Mouse (Mus musculus): ENCODE results near the gene Arhgef17. TPM values are rescaled to one million over a fixed set of nuclear protein-coding genes. Genes with fewer than 3 reads are reported as not detected.

The Arhgef17 gene
- polyA plus RNA-seq, 1 experiment from 2014 or later: 7.4 TPM

DNA sequence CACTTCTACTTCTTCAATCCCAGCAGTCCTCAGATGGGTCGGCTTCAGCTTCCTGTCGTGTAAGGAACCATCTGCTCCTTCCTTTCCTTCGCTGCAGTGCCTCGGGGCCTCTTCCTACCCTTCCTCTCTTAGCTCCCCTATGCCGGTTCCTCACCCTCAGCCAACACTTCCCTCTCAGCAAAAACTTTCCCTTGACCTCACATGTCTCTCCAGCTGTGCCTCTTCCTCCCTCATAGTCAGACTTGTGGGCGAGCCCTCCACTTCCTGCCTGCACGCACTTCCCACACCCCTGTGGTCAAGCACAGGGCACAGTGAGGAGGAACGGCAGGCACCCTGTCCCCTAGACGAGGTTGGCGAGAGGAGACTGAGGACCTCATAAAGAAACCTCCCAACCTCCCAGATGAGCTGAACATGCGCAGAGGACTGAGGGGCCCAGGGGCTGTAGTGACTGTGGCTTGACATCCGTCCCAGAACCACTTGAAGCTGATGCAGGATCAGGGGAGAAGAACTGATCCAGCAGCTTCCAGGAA is 18.6 kb upstream of the Arhgef17 start:
- H3K36me3 ChIP-seq (ENCODE audit: control insufficient read depth, insufficient read depth, low read length): no peaks in the 10 kb centered on the region
- H3K9me3 ChIP-seq (replicated peaks; ENCODE audit: control insufficient read depth, low read length): no peaks in the 10 kb centered on the region
- H3K4me2 ChIP-seq (ENCODE audit: low read depth, low read length): no peak overlapping the region
- H3K9ac ChIP-seq (ENCODE audit: low read length): no peak overlapping the region
- peak overlapping the region; percentile 80 for H3K27ac ChIP-seq (ENCODE audit: low read length)
- H3K4me1 ChIP-seq (ENCODE audit: control insufficient read depth, insufficient read depth, low read length): peaks cover 8% of the 10 kb centered on the region; the same call in 1 of the 2 replicates
- H3K4me3 ChIP-seq (replicated peaks; ENCODE audit: low read length): no peak overlapping the region
- peak; percentile 83; the same call in 1 of the 2 replicates for ATAC-seq (ENCODE audit: insufficient read depth, low FRiP score)
- WGBS: 41% methylated on average over 12 of the region's 12 CpGs
- H3K27me3 ChIP-seq (ENCODE audit: control insufficient read depth, insufficient read depth, low read length): no peaks in the 10 kb centered on the region

DNA sequence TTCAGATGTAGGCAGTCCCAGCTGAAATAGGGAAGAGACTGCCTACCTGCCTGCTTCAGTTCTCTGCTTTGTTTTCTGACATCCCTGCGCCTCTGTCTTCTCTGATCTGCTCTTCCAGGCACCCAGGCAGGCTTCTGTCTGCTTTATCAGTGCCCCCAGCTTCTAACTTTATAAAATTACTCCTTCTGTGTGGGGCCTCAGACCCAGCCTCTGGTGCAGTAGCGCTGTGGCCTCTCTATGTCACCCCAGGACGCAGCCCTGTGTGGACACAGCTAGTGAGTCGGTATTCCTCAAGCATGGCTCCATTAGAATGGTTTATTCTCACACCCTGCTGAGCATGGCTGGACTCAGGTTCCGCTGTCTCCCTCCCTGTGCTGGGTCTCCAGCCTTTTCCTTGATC is 18.1 kb upstream of the Arhgef17 start:
- no peak for ATAC-seq (ENCODE audit: insufficient read depth, low FRiP score)
- WGBS: 77% methylated on average over 5 of the region's 5 CpGs
- H3K9ac ChIP-seq (ENCODE audit: low read length): no peak overlapping the region

DNA sequence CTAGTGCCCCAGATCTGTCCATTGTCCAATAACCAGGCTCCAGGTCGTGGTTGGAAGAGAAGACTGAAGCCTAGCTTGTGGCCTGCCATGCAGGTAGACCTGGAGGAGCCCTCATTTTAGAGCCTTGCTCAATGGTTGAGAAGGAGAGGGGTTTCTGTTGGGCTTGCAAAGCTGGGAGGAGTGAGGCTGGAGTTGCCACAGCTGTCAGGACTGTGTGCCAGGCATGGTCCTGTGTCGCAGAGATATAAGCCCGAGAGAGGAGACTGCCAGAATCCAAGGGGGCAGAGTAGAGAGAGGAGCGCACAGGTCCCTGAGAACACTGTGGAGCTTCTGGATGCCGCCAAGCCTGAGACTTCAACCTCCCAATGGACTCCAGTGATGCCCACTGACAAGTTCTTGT is 12.8 kb upstream of the Arhgef17 start:
- Histone ChIP-seq H3K27ac (ENCODE audit: low read length) (peak overlapping the region; percentile 27; the same call in 1 of the 2 replicates), H3K4me2 (ENCODE audit: low read depth, low read length) (no peak overlapping the region), H3K36me3 (ENCODE audit: control insufficient read depth, insufficient read depth, low read length) (no peaks in the 10 kb centered on the region), H3K4me1 (ENCODE audit: control insufficient read depth, insufficient read depth, low read length) (peaks cover 9% of the 10 kb centered on the region; the same call in 1 of the 2 replicates), H3K4me3 (replicated peaks; ENCODE audit: low read length) (no peak overlapping the region), H3K9ac (ENCODE audit: low read length) (0 out of 2 replicates have a peak overlapping the region, but pooled peaks have one; percentile 7), H3K9me3 (replicated peaks; ENCODE audit: control insufficient read depth, low read length) (no peaks in the 10 kb centered on the region), H3K27me3 (ENCODE audit: control insufficient read depth, insufficient read depth, low read length) (no peaks in the 10 kb centered on the region)
- 82% methylated on average over 5 of the region's 5 CpGs for WGBS
- no peak for ATAC-seq (ENCODE audit: insufficient read depth, low FRiP score)

More for the DNA sequence above, 18.1 kb upstream of the Arhgef17 start:
- no peaks in the 10 kb centered on the region for H3K27me3 ChIP-seq (ENCODE audit: control insufficient read depth, insufficient read depth, low read length)
- peaks cover 8% of the 10 kb centered on the region; the same call in 1 of the 2 replicates for H3K4me1 ChIP-seq (ENCODE audit: control insufficient read depth, insufficient read depth, low read length)
- no peak overlapping the region for H3K4me3 ChIP-seq (replicated peaks; ENCODE audit: low read length)
- H3K4me2 ChIP-seq (ENCODE audit: low read depth, low read length): no peak overlapping the region
- no peaks in the 10 kb centered on the region for H3K9me3 ChIP-seq (replicated peaks; ENCODE audit: control insufficient read depth, low read length)
- peak overlapping the region; percentile 80 for H3K27ac ChIP-seq (ENCODE audit: low read length)
- H3K36me3 ChIP-seq (ENCODE audit: control insufficient read depth, insufficient read depth, low read length): no peaks in the 10 kb centered on the region

DNA sequence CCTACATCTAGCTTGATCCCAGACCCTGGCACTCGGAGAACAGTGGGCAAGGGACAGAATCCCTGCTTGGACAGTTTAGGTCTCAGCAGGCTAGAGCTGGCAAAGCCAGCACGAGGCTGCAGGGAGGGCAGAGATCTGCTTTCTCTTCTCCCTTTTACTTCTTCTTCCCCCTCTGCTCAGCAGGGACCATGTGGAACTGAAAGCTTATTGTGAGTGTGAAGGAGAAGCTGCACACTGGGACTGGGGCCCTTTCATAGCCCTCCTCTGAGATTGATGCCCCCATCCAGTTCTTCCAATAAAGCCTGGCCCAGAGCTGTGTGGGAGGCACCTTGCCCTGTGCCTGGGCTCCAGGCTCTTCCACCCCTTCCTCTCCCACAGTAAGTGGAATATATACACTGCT is 12.4 kb upstream of the Arhgef17 start:
- no peaks in the 10 kb centered on the region for H3K36me3 ChIP-seq (ENCODE audit: control insufficient read depth, insufficient read depth, low read length)
- H3K4me2 ChIP-seq (ENCODE audit: low read depth, low read length): no peak overlapping the region
- H3K27me3 ChIP-seq (ENCODE audit: control insufficient read depth, insufficient read depth, low read length): no peaks in the 10 kb centered on the region
- H3K27ac ChIP-seq (ENCODE audit: low read length): peak overlapping the region; percentile 27; the same call in 1 of the 2 replicates
- H3K4me3 ChIP-seq (replicated peaks; ENCODE audit: low read length): no peak overlapping the region
- H3K9ac ChIP-seq (ENCODE audit: low read length): 0 out of 2 replicates have a peak overlapping the region, but pooled peaks have one; percentile 7
- ATAC-seq (ENCODE audit: insufficient read depth, low FRiP score): no peak
- no peaks in the 10 kb centered on the region for H3K9me3 ChIP-seq (replicated peaks; ENCODE audit: control insufficient read depth, low read length)
- WGBS: 57% methylated on average over 2 of the region's 2 CpGs
- H3K4me1 ChIP-seq (ENCODE audit: control insufficient read depth, insufficient read depth, low read length): peaks cover 9% of the 10 kb centered on the region; the same call in 1 of the 2 replicates

DNA sequence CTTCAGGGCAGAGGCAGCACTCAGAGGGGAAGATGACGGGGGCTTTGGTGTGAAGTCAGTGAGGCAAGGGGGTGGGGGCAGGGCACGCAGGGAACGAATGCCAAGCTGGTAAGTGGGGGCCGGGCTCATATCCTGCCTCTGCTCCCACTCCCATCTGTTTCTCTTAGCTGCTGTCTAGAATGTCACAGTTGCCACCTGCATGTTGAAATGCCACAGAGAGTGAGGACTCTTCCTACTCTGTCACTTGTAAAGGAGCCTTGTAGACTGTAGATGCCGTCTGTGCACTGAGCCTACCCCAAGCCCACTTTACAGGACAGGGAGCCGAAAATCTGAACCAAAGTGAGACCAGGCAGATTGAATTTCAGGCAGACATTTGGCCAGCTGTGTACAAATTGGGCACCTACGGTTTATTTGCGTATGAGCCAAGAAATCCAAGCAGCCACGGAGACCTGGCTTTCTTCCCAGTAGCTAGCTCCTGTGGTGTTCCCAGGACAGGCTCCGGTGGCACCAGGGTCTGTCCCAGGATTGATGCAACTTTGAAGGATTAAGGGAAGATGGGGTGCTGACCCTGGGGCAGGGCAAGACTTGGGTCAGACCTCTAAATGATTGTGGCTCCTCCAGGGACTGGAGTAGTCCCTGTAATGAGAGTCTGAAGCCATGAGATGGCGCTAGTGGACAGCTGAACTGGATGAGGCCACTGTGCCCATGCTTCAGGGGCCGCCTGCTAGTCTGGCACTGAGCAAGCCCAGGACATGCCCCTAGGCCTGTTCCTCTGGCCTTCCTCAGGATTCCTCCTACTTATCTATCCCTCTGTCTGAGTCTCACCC is 11.1 kb upstream of the Arhgef17 start:
- Histone ChIP-seq H3K4me2 (ENCODE audit: low read depth, low read length) (no peak overlapping the region), H3K4me3 (replicated peaks; ENCODE audit: low read length) (no peak overlapping the region), H3K27me3 (ENCODE audit: control insufficient read depth, insufficient read depth, low read length) (no peaks in the 10 kb centered on the region), H3K4me1 (ENCODE audit: control insufficient read depth, insufficient read depth, low read length) (peaks cover 9% of the 10 kb centered on the region; the same call in 1 of the 2 replicates), H3K9ac (ENCODE audit: low read length) (no peak overlapping the region), H3K27ac (ENCODE audit: low read length) (no peak overlapping the region; the same call in 1 of the 2 replicates), H3K9me3 (replicated peaks; ENCODE audit: control insufficient read depth, low read length) (no peaks in the 10 kb centered on the region), H3K36me3 (ENCODE audit: control insufficient read depth, insufficient read depth, low read length) (no peaks in the 10 kb centered on the region)
- 42% methylated on average over 12 of the region's 12 CpGs for WGBS
- ATAC-seq (ENCODE audit: insufficient read depth, low FRiP score): peak; percentile 59; the same call in 1 of the 2 replicates

DNA sequence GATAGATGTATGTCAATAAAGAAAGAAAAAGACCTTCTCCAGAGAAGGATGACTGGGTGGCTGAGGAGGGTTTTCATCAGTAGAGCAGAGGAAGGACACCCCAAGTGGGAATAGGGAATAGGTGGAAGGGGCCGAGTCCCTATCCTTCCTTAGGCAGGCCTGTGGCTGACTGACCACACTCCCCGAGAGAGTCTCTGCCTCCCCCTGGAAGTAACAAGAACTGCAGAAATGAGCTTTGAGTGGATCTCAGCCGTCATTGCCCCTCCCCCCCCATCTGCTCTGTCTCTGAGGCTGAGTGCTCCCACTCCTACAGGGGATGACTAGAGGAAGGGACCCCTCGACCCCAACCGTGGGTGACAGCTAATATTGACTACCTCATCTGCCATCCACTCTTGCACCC is 9.3 kb upstream of the Arhgef17 start:
- Histone ChIP-seq H3K4me1 (ENCODE audit: control insufficient read depth, insufficient read depth, low read length) (peaks cover 9% of the 10 kb centered on the region; the same call in 1 of the 2 replicates), H3K9ac (ENCODE audit: low read length) (no peak overlapping the region), H3K27ac (ENCODE audit: low read length) (no peak overlapping the region), H3K36me3 (ENCODE audit: control insufficient read depth, insufficient read depth, low read length) (no peaks in the 10 kb centered on the region), H3K9me3 (replicated peaks; ENCODE audit: control insufficient read depth, low read length) (no peaks in the 10 kb centered on the region), H3K4me2 (ENCODE audit: low read depth, low read length) (no peak overlapping the region), H3K27me3 (ENCODE audit: control insufficient read depth, insufficient read depth, low read length) (no peaks in the 10 kb centered on the region), H3K4me3 (replicated peaks; ENCODE audit: low read length) (no peak overlapping the region)
- WGBS: 31% methylated on average over 5 of the region's 5 CpGs
- ATAC-seq (ENCODE audit: insufficient read depth, low FRiP score): no peak

DNA sequence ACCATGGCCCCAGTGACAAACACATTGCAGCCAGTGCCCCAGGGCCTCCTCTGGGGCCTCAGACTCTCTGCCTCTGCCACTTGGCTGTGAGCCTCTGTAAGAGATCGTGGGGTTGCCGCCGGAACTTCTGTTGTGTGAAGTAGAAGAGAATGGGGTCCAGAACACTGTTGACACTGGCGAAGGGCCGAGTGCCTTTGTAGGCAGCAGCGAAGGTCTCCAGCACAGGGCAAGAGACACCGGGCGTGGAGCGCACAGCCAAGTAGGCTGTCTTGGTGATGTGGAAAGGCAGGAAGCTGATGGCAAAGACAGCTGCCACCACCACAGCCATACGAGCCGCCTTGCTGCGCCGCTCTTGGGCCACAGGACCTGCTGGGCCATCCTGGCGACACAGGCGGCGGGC is 6.2 kb upstream of the Arhgef17 start:
- H3K36me3 ChIP-seq (ENCODE audit: control insufficient read depth, insufficient read depth, low read length): no peaks in the 10 kb centered on the region
- WGBS: 84% methylated on average over 16 of the region's 16 CpGs
- no peak for ATAC-seq (ENCODE audit: insufficient read depth, low FRiP score)
- no peak overlapping the region for H3K4me3 ChIP-seq (replicated peaks; ENCODE audit: low read length)
- no peak overlapping the region for H3K9ac ChIP-seq (ENCODE audit: low read length)
- H3K27me3 ChIP-seq (ENCODE audit: control insufficient read depth, insufficient read depth, low read length): no peaks in the 10 kb centered on the region
- H3K9me3 ChIP-seq (replicated peaks; ENCODE audit: control insufficient read depth, low read length): no peaks in the 10 kb centered on the region
- no peak overlapping the region for H3K4me2 ChIP-seq (ENCODE audit: low read depth, low read length)
- peaks cover 7% of the 10 kb centered on the region; the same call in 1 of the 2 replicates for H3K4me1 ChIP-seq (ENCODE audit: control insufficient read depth, insufficient read depth, low read length)
- H3K27ac ChIP-seq (ENCODE audit: low read length): no peak overlapping the region

DNA sequence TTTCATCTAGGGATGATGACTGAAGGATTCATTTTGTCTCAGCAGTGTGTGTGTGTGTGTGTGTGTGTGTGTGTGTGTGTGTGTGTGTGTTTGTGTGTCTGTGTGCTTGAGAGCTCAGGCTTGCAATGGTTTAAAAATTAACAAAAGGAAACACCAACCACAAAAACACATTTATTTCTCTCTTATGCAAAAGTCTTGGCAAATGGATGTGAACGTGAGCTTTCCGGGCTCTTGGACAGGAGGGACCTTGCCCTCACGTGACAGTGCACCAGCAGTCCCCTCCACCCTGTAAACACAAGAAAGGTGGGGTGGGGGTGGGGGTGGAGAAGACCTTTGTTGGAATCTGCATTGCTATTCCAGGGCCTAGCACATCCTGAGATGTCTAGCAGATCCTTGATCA is 5.6 kb upstream of the Arhgef17 start:
- Histone ChIP-seq H3K4me3 (replicated peaks; ENCODE audit: low read length) (no peak overlapping the region), H3K27me3 (ENCODE audit: control insufficient read depth, insufficient read depth, low read length) (no peaks in the 10 kb centered on the region), H3K4me2 (ENCODE audit: low read depth, low read length) (no peak overlapping the region), H3K9me3 (replicated peaks; ENCODE audit: control insufficient read depth, low read length) (no peaks in the 10 kb centered on the region), H3K9ac (ENCODE audit: low read length) (no peak overlapping the region), H3K27ac (ENCODE audit: low read length) (no peak overlapping the region), H3K4me1 (ENCODE audit: control insufficient read depth, insufficient read depth, low read length) (0 out of 2 replicates have a peak, but pooled peaks cover 5% of the 10 kb centered on the region), H3K36me3 (ENCODE audit: control insufficient read depth, insufficient read depth, low read length) (no peaks in the 10 kb centered on the region)
- no peak for ATAC-seq (ENCODE audit: insufficient read depth, low FRiP score)
- WGBS: 48% methylated on average over 3 of the region's 3 CpGs

DNA sequence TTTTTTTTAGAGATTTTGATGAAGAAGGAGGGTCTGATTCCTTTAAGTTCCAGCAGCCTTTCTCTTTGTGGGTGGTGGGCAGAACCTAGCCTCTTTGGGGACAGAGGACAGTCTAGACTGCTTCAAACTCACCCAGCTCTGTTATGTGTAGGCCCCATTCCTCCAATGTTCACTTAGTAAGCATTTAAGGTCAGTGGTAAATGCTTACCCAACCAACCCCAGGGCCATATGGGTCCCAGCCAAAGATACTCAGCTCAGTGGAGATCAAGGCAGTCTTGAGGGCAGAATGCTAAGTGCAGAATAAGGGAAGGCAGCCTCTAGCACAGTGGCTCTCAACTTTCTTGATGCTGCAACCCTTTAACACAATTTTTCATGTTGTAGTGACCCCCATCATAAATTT is 1.6 kb upstream of the Arhgef17 start:
- Histone ChIP-seq H3K4me1 (ENCODE audit: control insufficient read depth, insufficient read depth, low read length) (peaks cover 26% of the 10 kb centered on the region), H3K36me3 (ENCODE audit: control insufficient read depth, insufficient read depth, low read length) (no peaks in the 10 kb centered on the region), H3K4me2 (ENCODE audit: low read depth, low read length) (peak overlapping the region; percentile 88; the same call in 1 of the 2 replicates), H3K27me3 (ENCODE audit: control insufficient read depth, insufficient read depth, low read length) (no peaks in the 10 kb centered on the region), H3K4me3 (replicated peaks; ENCODE audit: low read length) (no peak overlapping the region), H3K27ac (ENCODE audit: low read length) (no peak overlapping the region; the same call in 1 of the 2 replicates), H3K9ac (ENCODE audit: low read length) (no peak overlapping the region), H3K9me3 (replicated peaks; ENCODE audit: control insufficient read depth, low read length) (no peaks in the 10 kb centered on the region)
- no peak for ATAC-seq (ENCODE audit: insufficient read depth, low FRiP score)

All from stomach, embryonic 16.5 days (tissue).